Mouse (Mus musculus) MEL (cell line): Measurements from ENCODE around the gene Rapgef1.

Source experiments
- CTCF ChIP-seq, 3 experiments: IDR thresholded peaks in 2 of 3; conservative IDR thresholded peaks in 1 of 3; 2 replicates each; pipeline ENCODE4 v1.5.1; 2011 to 2012; ENCODE audit warnings: low read length in 3 of 3, low read depth in 2 of 3, mild to moderate bottlenecking in 2 of 3, improper control_type of control experiment in 1 of 3, inconsistent platforms in 1 of 3, mixed read lengths in 1 of 3, moderate library complexity in 1 of 3; ENCODE audit not compliant: control insufficient read depth in 1 of 3, insufficient read depth in 1 of 3, poor library complexity in 1 of 3, severe bottlenecking in 1 of 3
- ELF1 ChIP-seq: IDR thresholded peaks from 2 replicates; pipeline ENCODE4 v1.6.1; 2014; ENCODE audit warnings: low read depth, mild to moderate bottlenecking, inconsistent platforms, low read length, improper control_type of control experiment, moderate library complexity
- GATA1 ChIP-seq: IDR thresholded peaks from 2 replicates; pipeline ENCODE4 v1.6.1; 2011; ENCODE audit warnings: low read depth, low read length, improper control_type of control experiment
- MAZ ChIP-seq: IDR thresholded peaks from 2 replicates; pipeline ENCODE4 v1.6.1; 2012; ENCODE audit warnings: low read depth, mild to moderate bottlenecking, inconsistent platforms, low read length, improper control_type of control experiment
- MYB ChIP-seq: IDR thresholded peaks from 2 replicates; pipeline ENCODE4 v1.6.1; 2011; ENCODE audit warnings: mild to moderate bottlenecking, low read depth, low read length, improper control_type of control experiment
- POLR2A ChIP-seq, 2 experiments: IDR thresholded peaks; 2 replicates each; pipeline ENCODE4 v1.6.1; 2011 to 2012; ENCODE audit warnings: low read length in 2 of 2, mild to moderate bottlenecking in 2 of 2, control low read depth in 1 of 2, improper control_type of control experiment in 1 of 2, low read depth in 1 of 2, moderate library complexity in 1 of 2; ENCODE audit not compliant: control insufficient read depth in 1 of 2, insufficient read depth in 1 of 2, poor library complexity in 1 of 2
- USF2 ChIP-seq, 2 experiments: IDR thresholded peaks; 2 replicates each; pipeline ENCODE4 v1.6.1; 2011 to 2012; ENCODE audit warnings: improper control_type of control experiment in 2 of 2, low read length in 2 of 2, borderline replicate concordance in 1 of 2, inconsistent platforms in 1 of 2, low read depth in 1 of 2, mild to moderate bottlenecking in 1 of 2; ENCODE audit not compliant: insufficient read depth in 1 of 2

- TF ChIP-seq CTCF (IDR thresholded peaks at IDR 0.05 in 2 of 3, conservative IDR thresholded peaks at IDR 0.05 in 1 of 3; ENCODE audit: control insufficient read depth in 1 of 3, insufficient read depth in 1 of 3, low read depth in 2 of 3, low read length in 3 of 3, poor library complexity in 1 of 3, severe bottlenecking in 1 of 3), result no peak
- TF ChIP-seq ELF1, result peak; percentile 83
- peak; percentile 82 to 90 for TF ChIP-seq POLR2A (IDR thresholded peaks at IDR 0.05; ENCODE audit: control insufficient read depth in 1 of 2, insufficient read depth in 1 of 2, low read depth in 1 of 2, low read length in 2 of 2, poor library complexity in 1 of 2)
- TF ChIP-seq MYB, result no peak
- no peak for TF ChIP-seq MAZ
- TF ChIP-seq USF2 (IDR thresholded peaks at IDR 0.05; ENCODE audit: borderline replicate concordance in 1 of 2, insufficient read depth in 1 of 2, low read depth in 1 of 2, low read length in 2 of 2), result peak; percentile 33 to 81; a peak in 3 of 4 replicates
- TF ChIP-seq GATA1, result peak; percentile 40; the same call in 1 of the 2 replicates
Observed at GRCm38 (mm10) chr2:29787104-29787917, 167.8 kb downstream of the Rapgef1 start, which contains the start of gene Coq4.
